Mouse (Mus musculus) frontal cortex, postnatal 10 days (tissue): ENCODE results near the gene Ewsr1.
"Not testable (repeated sequence)": the region's sequence is repeated elsewhere in the genome, so short reads cannot be mapped to it uniquely, and the experiment has no call there.

Experiments
- DNase-seq, 2 experiments: peaks; one replicate each; pipeline ENCODE4 v3.0.0; 2022; ENCODE audit warnings: low spot score in 2 of 2, mixed read lengths in 1 of 2

Gene Ewsr1

GRCm38 (mm10) chr11:5098035-5098735 lies 881 bp downstream of the Ewsr1 start:
- DNase-seq: no peak

- DNase-seq: no peak
Measured at GRCm38 (mm10) chr11:5096480-5097020, 2.5 kb downstream of the Ewsr1 start.

DNA sequence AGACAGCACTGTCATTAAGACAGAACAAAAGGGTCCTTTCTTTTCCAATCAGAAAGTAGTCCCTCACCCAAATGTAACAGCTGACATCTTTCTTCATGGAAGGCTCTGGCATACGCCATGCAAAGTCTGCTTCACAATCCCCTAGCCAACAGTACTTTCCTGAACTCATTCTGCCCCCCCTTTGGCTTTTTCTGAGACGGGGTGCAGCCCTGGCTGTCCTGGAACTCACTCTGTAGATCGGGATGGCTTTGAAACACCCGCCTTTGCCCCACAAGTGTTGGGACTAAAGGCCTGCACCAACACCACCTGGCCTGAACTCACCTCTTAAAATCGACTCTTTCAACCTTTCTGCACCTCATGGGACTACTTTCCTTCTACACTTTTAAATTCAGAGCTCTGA lies 3.2 kb downstream of the Ewsr1 start:
- DNase-seq: no peak

DNA sequence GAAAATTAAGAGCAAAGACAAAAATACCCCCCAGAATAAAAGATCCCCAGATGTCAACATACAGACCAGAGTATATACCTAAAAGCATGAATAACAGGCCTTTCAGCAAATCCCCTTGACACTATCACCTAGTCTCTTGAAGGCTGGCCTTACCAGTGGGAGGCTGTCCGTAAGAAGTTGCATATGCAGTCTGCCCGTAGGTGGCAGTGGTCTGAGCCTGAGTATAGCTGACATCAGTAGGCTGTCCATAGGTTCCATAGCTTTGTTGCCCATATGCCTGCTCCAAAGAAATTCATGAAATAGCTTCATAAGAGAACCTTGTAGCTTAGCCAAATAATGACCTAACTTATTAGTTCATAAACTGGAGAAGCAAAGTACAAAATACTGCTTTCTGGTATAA lies 7.4 kb downstream of the Ewsr1 start:
- DNase-seq: no peak

DNA sequence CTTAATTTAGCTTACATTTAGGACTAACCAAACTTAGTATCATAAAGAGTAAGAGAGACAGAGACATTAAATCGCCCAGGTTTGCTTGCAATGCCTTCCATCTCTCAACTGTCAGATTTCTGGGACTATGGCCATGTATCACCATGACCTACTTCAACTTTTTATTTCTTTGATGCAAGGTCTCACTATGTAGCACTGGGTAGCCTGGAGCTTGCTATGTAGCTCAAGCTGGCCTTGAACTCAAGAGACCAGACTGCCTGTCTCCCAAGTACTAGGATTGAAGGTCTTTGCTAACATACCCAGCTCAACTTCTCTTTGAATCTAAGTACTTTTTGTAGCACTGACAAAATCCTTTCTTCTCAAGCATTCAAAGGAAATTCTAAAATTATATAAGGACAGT lies 9.9 kb downstream of the Ewsr1 start:
- DNase-seq: no peak

DNA sequence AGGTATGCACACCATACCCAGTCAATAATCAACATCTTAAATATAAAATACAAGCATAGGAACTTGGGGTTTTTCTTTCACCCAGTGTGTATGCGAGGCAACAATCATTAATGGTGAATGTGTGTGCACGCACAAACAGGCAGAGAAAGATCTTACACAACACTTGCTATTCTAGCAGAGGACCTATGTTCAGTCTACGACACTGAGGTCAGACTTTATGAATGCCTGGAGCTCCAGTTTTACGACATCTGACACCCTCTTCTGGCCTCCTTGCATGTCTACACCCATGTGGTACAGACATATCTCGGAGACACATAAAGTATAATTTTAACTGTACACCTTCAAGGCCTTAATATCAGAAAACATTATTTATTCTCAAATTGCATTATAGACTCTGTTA lies 22.2 kb downstream of the Ewsr1 start:
- not testable (repeated sequence) for DNase-seq

GRCm38 (mm10) chr11:5075760-5076159 lies 23.3 kb downstream of the Ewsr1 start:
- no peak for DNase-seq

GRCm38 (mm10) chr11:5074882-5075281 lies 24.2 kb downstream of the Ewsr1 start:
- DNase-seq: no peak

- DNase-seq: no peak
Measured at GRCm38 (mm10) chr11:5068126-5068971, 30.7 kb downstream of the Ewsr1 start.

- DNase-seq: no peak
Measured at GRCm38 (mm10) chr11:5067063-5067462, 32.0 kb downstream of the Ewsr1 start.

- DNase-seq: peak; percentile 74 to 85
Measured at GRCm38 (mm10) chr11:5065056-5065821, 33.8 kb downstream of the Ewsr1 start, which contains the start of gene Gas2l1. Gene Gas2l1 (minus strand): TSS chr11:5065327.

DNA sequence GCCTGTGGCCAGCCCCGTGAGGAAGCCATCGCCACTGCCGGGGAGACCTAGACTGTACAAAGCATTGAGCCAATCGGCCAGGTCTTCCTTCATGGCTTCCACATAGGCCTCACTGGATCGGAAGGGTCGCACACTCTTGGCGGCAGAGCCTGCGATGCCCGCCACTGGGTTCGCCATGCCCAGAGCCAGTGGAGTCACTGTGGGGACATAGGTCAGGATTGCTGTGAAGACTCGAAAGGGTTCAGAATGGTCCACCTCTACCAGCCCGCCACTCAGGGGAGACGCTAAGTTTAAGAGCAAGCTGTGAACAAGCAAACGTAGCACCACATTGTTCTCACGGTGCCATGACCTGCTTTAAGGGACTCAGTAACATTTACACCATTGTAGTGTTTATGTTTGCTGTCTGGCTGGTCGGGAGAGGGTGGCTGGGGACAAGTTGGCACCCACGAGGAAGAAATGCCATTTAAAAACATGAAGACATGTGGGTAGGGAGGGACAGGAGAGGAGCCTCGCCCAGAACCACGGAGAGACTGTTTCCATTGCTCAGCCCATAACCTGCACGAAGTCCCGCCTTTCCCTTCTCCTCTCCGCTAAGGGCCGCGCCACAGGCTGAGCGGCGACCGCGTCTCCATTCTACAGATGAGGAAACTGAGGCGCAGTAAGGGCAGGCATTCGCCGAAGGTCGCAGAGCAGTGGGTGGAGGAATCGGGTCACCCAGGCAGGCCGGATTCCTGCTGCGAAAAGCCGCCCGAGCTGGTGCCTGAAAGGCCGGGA lies 34.6 kb downstream of the Ewsr1 start:
- DNase-seq: no peak

- no peak for DNase-seq
Measured at GRCm38 (mm10) chr11:5063561-5064281, 35.3 kb downstream of the Ewsr1 start.

- DNase-seq: no peak
Measured at GRCm38 (mm10) chr11:5062860-5063505, 36.1 kb downstream of the Ewsr1 start.

DNA sequence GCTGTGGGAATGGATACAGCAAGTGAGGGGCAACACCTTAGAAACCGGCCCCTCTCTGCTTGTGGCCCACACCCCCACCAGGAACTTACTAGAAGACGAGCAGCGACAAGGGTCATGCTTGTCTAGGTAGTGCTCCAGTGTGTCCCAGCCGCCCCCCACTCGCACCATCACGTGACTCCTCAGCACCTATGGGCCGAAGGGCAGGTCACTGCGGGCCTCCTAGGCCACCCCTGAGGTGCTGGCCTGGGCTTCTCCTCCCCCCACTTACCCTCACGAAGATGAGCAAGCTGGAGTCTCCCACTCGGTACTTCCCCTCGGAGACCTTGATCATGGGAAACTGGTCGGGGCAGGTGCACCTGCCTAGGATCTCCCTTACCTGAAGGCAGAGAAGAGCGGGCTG lies 36.7 kb downstream of the Ewsr1 start:
- peak in 1 of 2 experiments; percentile 53 for DNase-seq

DNA sequence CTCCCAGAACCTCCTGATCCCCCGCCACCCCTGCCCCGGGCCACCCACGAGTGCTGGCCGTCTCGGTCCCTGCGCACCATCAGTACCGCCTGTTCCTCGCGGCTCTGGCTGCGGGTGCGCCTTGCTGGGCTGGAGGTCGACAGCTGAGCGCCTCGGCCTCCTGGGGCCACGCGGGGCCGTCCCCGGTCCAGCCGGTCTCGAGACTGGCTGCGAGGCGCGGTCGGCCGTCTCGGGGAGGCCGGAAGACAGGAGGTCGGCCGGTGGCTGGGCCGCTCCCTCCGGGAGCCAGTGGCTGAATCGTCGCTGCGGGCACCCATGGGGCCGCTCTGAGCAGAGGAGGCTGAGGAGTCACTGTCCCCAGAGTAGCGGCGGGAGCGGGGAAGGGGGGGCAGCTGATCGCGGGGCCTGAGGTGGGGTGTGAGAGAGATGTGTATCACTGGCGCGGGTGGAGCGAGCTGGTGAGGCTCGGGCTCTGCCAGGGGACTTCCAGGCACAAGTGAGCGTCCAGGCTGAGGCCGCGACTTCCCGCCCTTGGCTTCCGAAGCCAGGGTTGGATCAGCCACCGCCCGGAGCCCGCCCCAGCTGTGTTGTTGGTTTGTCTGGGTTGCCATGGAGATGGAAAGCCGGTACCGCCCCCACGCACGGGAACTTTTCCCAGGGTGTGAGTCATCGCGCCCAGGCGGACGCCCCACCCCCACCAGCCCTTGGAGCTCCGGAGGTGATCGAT lies 37.5 kb downstream of the Ewsr1 start:
- peak; percentile 90 for DNase-seq

DNA sequence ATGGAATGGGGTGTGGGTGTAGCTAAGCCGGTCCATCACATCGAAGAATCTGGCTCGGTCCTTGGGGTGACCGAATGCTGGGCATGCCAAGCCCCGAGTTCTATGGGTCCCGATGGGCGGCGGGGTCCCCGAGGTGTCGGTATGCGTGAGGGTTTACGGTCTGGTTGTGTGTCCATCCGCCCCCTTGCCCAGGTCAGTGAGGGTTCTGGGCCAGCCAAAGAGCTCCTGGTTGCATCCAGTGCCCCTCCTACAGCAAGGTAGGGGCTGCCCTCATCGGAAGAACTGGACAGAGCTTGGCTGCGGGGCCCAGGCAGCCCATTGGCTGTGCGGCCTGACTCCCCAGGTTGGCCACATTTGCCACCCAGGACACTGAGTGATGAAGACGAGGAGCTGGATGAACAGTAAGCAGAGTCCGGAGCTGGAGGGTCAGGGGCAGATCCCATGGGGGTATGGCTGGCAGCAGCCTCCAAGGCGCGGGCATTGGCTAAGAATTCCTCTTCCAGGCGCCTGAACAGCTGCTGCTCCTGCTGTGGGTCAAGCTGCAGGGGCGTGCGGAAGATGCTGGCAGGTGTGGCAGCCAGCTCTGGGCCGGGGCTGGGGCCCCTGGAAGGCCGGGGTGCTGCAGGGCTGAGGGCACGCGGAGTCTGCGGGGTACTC lies 38.2 kb downstream of the Ewsr1 start:
- peak in 1 of 2 experiments; percentile 33 for DNase-seq

GRCm38 (mm10) chr11:5059704-5060156 lies 39.3 kb downstream of the Ewsr1 start:
- peak; percentile 44 to 59 for DNase-seq

GRCm38 (mm10) chr11:5059230-5059629 lies 39.8 kb downstream of the Ewsr1 start:
- no peak for DNase-seq
